Mouse (Mus musculus) retina, postnatal 1 day (tissue): ENCODE data around the gene Gm11168.
"Not testable (repeated sequence)": the region's sequence is repeated elsewhere in the genome, so short reads cannot be mapped to it uniquely, and the experiment has no call there.

Source experiments
- DNase-seq: peaks from one replicate; pipeline ENCODE4 v3.0.0-alpha.2; 2012

Gene Gm11168

DNA sequence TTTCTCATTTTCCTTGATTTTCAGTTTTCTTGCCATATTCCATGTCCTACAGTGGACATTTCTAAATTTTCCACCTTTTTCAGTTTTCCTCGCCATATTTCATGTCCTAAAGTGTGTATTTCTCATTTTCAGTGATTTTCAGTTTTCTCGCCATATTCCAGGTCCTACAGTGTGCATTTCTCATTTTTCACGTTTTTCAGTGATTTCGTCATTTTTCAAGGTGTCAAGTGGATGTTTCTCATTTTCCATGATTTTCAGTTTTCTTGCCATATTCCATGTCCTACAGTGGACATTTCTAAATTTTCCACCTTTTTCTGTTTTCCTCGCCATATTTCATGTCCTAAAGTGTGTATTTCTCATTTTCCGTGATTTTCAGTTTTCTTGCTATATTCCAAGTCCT is 22.5 kb downstream of the Gm11168 start:
- not testable (repeated sequence) for DNase-seq

DNA sequence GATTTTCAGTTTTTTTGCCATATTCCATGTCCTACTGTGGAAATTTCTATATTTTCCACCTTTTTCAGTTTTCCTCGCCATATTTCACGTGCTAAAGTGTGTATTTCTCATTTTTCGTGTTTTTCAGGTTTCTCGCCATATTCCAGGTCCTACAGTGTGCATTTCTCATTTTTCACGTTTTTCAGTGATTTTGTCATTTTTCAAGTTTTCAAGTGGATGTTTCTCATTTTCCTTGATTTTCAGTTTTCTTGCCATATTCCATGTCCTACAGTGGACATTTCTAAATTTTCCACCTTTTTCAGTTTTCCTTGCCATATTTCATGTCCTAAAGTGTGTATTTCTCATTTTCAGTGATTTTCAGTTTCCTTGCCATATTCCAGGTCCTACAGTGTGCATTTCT is 23.0 kb downstream of the Gm11168 start:
- not testable (repeated sequence) for DNase-seq

DNA sequence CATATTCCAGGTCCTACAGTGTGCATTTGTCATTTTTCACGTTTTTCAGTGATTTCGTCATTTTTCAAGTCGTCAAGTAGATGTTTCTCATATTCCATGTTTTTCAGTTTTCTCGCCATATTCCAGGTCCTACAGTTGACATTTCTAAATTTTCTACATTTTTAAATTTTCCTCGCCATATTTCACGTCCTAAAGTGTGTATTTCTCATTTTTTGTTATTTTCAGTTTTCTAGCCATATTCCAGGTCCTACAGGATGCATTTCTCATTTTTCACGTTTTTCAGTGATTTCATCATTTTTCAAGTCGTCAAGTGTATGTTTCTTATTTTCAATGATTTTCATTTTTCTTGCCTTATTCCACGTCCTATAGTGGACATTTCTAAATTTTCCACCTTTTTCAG is 23.6 kb downstream of the Gm11168 start:
- not testable (repeated sequence) for DNase-seq

DNA sequence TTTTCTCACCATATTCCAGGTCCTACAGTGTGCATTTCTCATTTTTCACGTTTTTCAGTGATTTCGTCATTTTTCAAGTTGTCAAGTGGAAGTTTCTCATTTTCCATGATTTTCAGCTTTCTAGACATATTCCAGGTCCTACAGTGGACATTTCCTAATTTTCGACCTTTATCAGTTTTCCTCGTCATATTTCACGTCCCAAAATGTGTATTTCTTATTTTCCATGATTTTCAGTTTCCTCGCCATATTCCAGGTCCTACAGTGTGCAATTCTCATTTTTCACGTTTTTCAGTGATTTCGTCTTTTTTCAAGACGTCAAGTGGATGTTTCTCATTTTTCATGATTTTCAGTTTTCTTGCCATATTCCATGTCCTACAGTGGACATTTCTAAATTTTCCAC is 24.1 kb downstream of the Gm11168 start:
- peak; percentile 73 for DNase-seq

DNA sequence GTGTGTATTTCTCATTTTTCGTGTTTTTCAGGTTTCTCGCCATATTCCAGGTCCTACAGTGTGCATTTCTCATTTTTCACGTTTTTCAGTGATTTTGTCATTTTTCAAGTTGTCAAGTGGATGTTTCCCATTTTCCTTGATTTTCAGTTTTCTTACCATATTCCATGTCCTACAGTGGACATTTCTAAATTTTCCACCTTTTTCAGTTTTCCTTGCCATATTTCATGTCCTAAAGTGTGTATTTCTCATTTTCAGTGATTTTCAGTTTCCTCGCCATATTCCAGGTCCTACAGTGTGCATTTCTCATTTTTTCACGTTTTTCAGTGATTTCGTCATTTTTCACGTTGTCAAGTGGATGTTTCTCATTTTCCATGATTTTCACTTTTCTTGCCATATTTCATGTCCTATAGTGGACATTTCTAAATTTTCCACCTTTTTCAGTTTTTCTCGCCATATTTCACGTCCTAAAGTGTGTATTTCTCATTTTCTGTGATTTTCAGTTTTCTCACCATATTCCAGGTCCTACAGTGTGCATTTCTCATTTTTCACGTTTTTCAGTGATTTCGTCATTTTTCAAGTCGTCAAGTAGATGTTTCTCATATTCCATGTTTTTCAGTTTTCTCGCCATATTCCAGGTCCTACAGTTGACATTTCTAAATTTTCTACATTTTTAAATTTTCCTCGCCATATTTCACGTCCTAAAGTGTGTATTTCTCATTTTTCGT is 26.3 kb downstream of the Gm11168 start:
- DNase-seq = not testable (repeated sequence)

DNA sequence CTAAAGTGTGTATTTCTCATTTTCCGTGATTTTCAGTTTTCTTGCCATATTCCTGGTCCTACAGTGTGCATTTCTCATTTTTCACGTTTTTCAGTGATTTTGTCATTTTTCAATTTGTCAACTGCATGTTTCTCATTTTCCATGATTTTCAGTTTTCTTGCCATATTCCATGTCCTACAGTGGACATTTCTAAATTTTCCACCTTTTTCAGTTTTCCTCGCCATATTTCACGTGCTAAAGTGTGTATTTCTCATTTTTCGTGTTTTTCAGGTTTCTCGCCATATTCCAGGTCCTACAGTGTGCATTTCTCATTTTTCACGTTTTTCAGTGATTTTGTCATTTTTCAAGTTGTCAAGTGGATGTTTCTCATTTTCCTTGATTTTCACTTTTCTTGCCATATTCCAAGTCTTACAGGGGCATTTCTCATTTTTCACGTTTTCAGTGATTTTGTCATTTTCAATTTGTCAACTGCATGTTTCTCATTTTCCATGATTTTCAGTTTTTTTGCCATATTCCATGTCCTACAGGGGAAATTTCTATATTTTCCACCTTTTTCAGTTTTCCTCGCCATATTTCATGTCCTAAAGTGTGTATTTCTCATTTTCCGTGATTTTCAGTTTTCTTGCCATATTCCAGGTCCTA is 27.7 kb downstream of the Gm11168 start:
- peak; percentile 93 for DNase-seq

DNA sequence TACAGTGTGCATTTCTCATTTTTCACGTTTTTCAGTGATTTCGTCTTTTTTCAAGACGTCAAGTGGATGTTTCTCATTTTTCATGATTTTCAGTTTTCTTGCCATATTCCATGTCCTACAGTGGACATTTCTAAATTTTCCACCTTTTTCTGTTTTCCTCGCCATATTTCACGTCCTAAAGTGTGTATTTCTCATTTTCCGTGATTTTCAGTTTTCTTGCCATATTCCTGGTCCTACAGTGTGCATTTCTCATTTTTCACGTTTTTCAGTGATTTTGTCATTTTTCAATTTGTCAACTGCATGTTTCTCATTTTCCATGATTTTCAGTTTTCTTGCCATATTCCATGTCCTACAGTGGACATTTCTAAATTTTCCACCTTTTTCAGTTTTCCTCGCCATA is 31.2 kb downstream of the Gm11168 start, which contains the start of gene Gm17535:
Gene Gm17535 (plus strand): TSS at position 301 of the 400 bp plus-strand sequence.
- not testable (repeated sequence) for DNase-seq

DNA sequence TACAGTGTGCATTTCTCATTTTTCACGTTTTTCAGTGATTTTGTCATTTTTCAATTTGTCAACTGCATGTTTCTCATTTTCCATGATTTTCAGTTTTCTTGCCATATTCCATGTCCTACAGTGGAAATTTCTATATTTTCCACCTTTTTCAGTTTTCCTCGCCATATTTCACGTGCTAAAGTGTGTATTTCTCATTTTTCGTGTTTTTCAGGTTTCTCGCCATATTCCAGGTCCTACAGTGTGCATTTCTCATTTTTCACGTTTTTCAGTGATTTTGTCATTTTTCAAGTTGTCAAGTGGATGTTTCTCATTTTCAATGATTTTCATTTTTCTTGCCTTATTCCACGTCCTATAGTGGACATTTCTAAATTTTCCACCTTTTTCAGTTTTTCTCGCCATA is 33.4 kb downstream of the Gm11168 start, which contains the start of gene Gm10715:
Gene Gm10715 (plus strand): TSS at position 301 of the 400 bp plus-strand sequence.
- DNase-seq = not testable (repeated sequence)

DNA sequence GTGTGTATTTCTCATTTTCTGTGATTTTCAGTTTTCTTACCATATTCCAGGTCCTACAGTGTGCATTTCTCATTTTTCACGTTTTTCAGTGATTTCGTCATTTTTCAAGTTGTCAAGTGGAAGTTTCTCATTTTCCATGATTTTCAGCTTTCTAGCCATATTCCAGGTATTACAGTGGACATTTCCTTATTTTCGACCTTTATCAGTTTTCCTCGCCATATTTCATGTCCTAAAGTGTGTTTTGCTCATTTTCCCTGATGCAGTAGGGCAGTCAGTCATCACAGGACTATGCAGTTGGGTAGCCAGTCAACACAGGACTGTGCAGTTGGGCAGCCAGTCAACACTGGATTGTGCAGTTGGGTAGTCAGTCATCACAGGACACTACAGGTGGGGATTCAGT is 35.0 kb downstream of the Gm11168 start:
- DNase-seq = peak; percentile 56
